Mouse (Mus musculus): ENCODE data around the gene Bbip1. TPM values are rescaled to one million over a fixed set of nuclear protein-coding genes. Genes with fewer than 3 reads are reported as not detected.
"Not testable (repeated sequence)": the region's sequence is repeated elsewhere in the genome, so short reads cannot be mapped to it uniquely, and the experiment has no call there.

The Bbip1 gene
- 80.4 and 81.9 TPM in 2 replicates for polyA plus RNA-seq (2016; fragmentation: Nextera tagmentation; extraction: Ambion mirVana)

DNA sequence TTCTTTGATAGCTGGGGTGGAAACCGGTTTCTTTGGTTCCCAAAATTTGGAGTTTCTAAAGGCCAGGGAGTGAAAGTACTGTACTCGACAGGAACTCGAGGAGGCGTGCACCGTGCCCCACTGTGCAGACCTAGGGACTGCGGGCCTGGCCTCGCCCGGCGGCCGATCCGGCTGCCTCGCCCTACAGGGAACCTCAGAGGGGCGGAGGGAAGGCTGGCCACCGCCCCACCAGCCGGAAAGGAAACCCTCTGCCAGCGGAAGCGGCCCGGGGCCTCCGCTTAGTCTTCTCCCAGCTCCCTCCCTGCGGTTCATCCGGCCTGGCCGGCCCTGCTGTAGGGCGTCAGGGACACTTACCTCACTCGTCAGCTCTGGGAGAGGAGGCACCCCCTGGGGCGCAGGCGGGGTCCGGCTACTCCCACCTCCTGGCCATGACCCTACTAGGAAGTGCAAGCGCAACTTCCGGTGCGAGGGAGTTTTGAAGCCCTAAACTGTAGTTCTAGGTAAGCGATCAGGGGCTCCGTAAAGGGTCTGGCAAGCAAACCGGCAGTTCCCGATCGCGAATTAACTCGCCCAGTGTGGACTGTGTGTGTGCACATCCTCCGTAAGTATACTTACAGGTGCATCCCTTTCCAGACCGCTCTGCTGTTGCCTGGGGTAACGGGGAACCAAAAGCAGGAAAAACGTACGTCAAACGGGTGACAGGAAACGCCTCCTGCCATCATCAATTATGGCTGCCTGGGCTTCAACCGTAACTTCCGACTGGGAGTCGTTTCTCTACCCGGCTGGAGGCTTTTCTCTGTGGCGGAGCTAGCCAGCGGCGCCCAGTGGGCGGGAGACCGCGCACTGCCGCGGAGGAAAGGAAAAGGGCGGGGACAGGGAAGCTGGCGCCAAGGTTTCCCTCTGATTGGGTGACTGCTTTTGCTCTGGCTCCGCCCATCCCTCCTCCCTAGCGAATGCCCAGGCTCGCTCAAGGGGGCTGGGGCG lies at the start of gene Bbip1, which contains the start of gene Shoc2:
Gene Bbip1 (minus strand): TSS at position 826 of the 984 bp plus-strand sequence.
Gene Shoc2 (plus strand): TSS at position 505 of the 984 bp plus-strand sequence.
- H3K36me3 ChIP-seq, result peaks cover 17% of the 10 kb centered on the region; the same call in 1 of the 2 replicates
- peak; percentile 96 for DNase-seq (ENCODE audit: low spot score)
- peaks cover 12% of the 10 kb centered on the region for H3K4me1 ChIP-seq
- H3K27ac ChIP-seq, result peak within 1 kb of the TSS; percentile 96
- under 1% methylated on average over 62 of the region's 62 CpGs for WGBS
- H3K4me3 ChIP-seq, result peak within 1 kb of the TSS; percentile 91
- H3K9me3 ChIP-seq (replicated peaks), result no peaks in the 10 kb centered on the region
- no peaks in the 10 kb centered on the region for H3K27me3 ChIP-seq (ENCODE audit: low read depth, poor library complexity, severe bottlenecking)

- no peak for DNase-seq (ENCODE audit: low spot score)
- Histone ChIP-seq H3K9me3 (replicated peaks) (no peaks in the 10 kb centered on the region), H3K36me3 (peaks cover 7% of the 10 kb centered on the region), H3K4me1 (peaks cover 6% of the 10 kb centered on the region; the same call in 1 of the 2 replicates), H3K27ac (no peak overlapping the region), H3K27me3 (ENCODE audit: low read depth, poor library complexity, severe bottlenecking) (no peaks in the 10 kb centered on the region), H3K4me3 (no peak overlapping the region)
- WGBS, result 89% methylated on average over 3 of the region's 3 CpGs
Observed at GRCm38 (mm10) chr19:53993860-53994259, 49.4 kb upstream of the Bbip1 start.

- H3K4me3 ChIP-seq, result no peak overlapping the region
- H3K4me1 ChIP-seq, result no peaks in the 10 kb centered on the region
- H3K27ac ChIP-seq, result no peak overlapping the region
- WGBS, result 90% methylated on average over 2 of the region's 2 CpGs
- no peaks in the 10 kb centered on the region for H3K27me3 ChIP-seq (ENCODE audit: low read depth, poor library complexity, severe bottlenecking)
- peaks cover 22% of the 10 kb centered on the region for H3K36me3 ChIP-seq
- H3K9me3 ChIP-seq (replicated peaks), result no peaks in the 10 kb centered on the region
- no peak for DNase-seq (ENCODE audit: low spot score)
Observed at GRCm38 (mm10) chr19:53990538-53990937, 46.1 kb upstream of the Bbip1 start.

- WGBS, result 93% methylated on average over 3 of the region's 3 CpGs
- DNase-seq (ENCODE audit: low spot score), result no peak
- Histone ChIP-seq H3K36me3 (peaks cover 20% of the 10 kb centered on the region), H3K27ac (no peak overlapping the region), H3K4me3 (no peak overlapping the region), H3K4me1 (peaks cover 4% of the 10 kb centered on the region; the same call in 1 of the 2 replicates), H3K9me3 (replicated peaks) (no peaks in the 10 kb centered on the region), H3K27me3 (ENCODE audit: low read depth, poor library complexity, severe bottlenecking) (no peaks in the 10 kb centered on the region)
Observed at GRCm38 (mm10) chr19:53984628-53985027, 40.2 kb upstream of the Bbip1 start.

- Histone ChIP-seq H3K27me3 (ENCODE audit: low read depth, poor library complexity, severe bottlenecking) (no peaks in the 10 kb centered on the region), H3K27ac (no peak overlapping the region), H3K4me1 (peaks cover 4% of the 10 kb centered on the region; the same call in 1 of the 2 replicates), H3K9me3 (replicated peaks) (no peaks in the 10 kb centered on the region), H3K36me3 (peaks cover 16% of the 10 kb centered on the region), H3K4me3 (no peak overlapping the region)
- 87% methylated on average over 1 of the region's 1 CpGs for WGBS
- DNase-seq (ENCODE audit: low spot score), result no peak
Observed at GRCm38 (mm10) chr19:53983336-53983735, 38.9 kb upstream of the Bbip1 start.

DNA sequence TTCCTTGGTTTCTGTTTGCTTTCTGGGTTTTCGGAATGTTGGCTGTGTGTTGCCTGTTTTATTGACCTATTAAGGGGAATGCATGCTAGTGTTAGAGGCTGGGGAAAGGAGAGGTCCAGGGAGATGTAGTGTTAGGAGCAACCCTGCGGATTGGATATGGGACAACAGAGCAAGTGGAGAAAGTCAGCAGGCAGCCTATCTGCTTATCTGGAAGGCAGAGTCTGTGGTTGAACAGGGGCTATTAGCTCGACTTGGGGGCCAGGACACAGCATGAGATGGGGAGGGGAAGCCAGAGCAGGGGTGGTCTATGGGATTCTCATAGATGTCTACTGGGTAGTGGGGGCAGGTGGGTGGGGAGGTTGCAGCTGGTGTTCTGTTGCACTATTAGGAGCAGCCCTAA lies 37.6 kb upstream of the Bbip1 start:
- 65% methylated on average over 3 of the region's 3 CpGs for WGBS
- Histone ChIP-seq H3K9me3 (replicated peaks) (no peaks in the 10 kb centered on the region), H3K27ac (no peak overlapping the region), H3K4me1 (peaks cover 4% of the 10 kb centered on the region; the same call in 1 of the 2 replicates), H3K36me3 (peaks cover 7% of the 10 kb centered on the region), H3K27me3 (ENCODE audit: low read depth, poor library complexity, severe bottlenecking) (no peaks in the 10 kb centered on the region), H3K4me3 (no peak overlapping the region)
- no peak for DNase-seq (ENCODE audit: low spot score)

DNA sequence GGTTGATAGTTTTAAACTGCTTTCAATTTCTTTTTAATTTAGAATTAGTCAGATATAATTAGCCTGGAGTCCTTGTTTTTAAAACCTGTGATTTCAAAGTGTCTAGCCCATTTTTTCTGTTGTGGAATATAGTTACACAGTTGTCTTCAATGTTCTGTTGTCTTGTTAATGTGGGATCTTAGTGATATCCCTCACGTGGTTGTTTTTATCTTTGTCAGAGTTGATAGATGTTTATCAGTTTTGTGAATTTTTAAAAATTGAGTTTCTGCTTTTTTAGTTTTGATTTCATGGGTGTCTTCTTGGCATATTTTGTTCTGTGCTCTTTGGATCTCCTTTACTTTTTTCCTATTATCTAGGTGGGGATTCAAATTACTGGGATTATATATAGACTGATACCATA lies 29.2 kb upstream of the Bbip1 start:
- Histone ChIP-seq H3K9me3 (replicated peaks) (no peaks in the 10 kb centered on the region), H3K27ac (no peak overlapping the region), H3K36me3 (peaks cover 9% of the 10 kb centered on the region), H3K4me3 (no peak overlapping the region), H3K27me3 (ENCODE audit: low read depth, poor library complexity, severe bottlenecking) (no peaks in the 10 kb centered on the region), H3K4me1 (no peaks in the 10 kb centered on the region)
- 86% methylated on average over 1 of the region's 1 CpGs for WGBS
- no peak for DNase-seq (ENCODE audit: low spot score)

DNA sequence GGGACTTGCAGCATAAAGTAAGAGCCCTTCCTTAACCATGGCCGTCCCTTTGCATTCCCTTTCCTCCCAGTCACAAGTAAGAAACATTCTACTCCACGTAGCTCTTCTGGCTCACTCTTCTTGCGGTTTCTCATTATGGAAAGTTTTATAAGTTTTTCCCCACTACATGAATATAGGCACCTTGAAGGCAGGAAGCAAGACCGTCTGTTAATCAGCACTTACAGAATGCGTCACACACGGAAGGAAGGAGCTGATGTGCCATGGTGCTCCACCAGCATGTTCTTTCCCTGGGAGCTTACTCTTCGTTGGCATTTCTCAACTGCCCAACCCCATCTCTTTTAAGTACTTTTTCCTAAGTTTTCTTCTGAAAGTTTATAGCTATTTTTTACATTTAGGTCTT lies 27.5 kb upstream of the Bbip1 start:
- Histone ChIP-seq H3K4me1 (no peaks in the 10 kb centered on the region), H3K9me3 (replicated peaks) (no peaks in the 10 kb centered on the region), H3K27me3 (ENCODE audit: low read depth, poor library complexity, severe bottlenecking) (no peaks in the 10 kb centered on the region), H3K4me3 (no peak overlapping the region), H3K27ac (no peak overlapping the region), H3K36me3 (peaks cover 6% of the 10 kb centered on the region)
- 84% methylated on average over 7 of the region's 7 CpGs for WGBS
- no peak for DNase-seq (ENCODE audit: low spot score)

GRCm38 (mm10) chr19:53969226-53969625 lies 24.8 kb upstream of the Bbip1 start:
- Histone ChIP-seq H3K4me1 (no peaks in the 10 kb centered on the region), H3K36me3 (no peaks in the 10 kb centered on the region), H3K9me3 (replicated peaks) (no peaks in the 10 kb centered on the region), H3K27me3 (ENCODE audit: low read depth, poor library complexity, severe bottlenecking) (no peaks in the 10 kb centered on the region), H3K4me3 (no peak overlapping the region), H3K27ac (no peak overlapping the region)
- WGBS, result 92% methylated on average over 3 of the region's 3 CpGs
- DNase-seq (ENCODE audit: low spot score), result no peak

GRCm38 (mm10) chr19:53964910-53965633 lies 20.6 kb upstream of the Bbip1 start:
- Histone ChIP-seq H3K4me3 (no peak overlapping the region), H3K4me1 (no peaks in the 10 kb centered on the region), H3K27ac (no peak overlapping the region), H3K27me3 (ENCODE audit: low read depth, poor library complexity, severe bottlenecking) (no peaks in the 10 kb centered on the region), H3K36me3 (no peaks in the 10 kb centered on the region), H3K9me3 (replicated peaks) (no peaks in the 10 kb centered on the region)
- WGBS, result 94% methylated on average over 10 of the region's 10 CpGs
- DNase-seq (ENCODE audit: low spot score), result no peak

DNA sequence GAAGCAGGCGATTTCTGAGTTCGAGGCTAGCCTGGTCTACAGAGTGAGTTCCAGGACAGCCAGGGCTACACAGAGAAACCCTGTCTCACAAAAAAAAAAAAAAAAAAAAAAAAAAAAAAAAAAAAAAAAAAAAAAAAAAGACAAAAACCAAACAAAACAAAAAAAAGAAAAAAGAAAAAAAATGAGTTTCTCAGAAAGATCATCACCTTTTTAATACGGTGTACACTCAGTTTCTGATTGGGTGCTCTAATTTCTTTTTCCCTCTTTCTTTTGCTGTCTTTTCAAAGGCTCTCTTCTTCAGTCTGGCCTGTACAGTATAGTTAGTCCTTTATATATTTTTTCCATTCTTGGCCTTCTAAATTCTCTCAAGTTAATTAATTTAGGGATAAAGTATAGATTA lies 19.9 kb upstream of the Bbip1 start:
- 100% methylated on average over 3 of the region's 3 CpGs for WGBS
- H3K27me3 ChIP-seq (ENCODE audit: low read depth, poor library complexity, severe bottlenecking); H3K27ac ChIP-seq; DNase-seq (ENCODE audit: low spot score); H3K9me3 ChIP-seq (replicated peaks); H3K4me1 ChIP-seq; H3K36me3 ChIP-seq; H3K4me3 ChIP-seq: not testable (repeated sequence)

GRCm38 (mm10) chr19:53962511-53962910 lies 18.1 kb upstream of the Bbip1 start:
- H3K36me3 ChIP-seq, result no peaks in the 10 kb centered on the region
- no peaks in the 10 kb centered on the region for H3K4me1 ChIP-seq
- H3K27ac ChIP-seq, result no peak overlapping the region
- H3K27me3 ChIP-seq (ENCODE audit: low read depth, poor library complexity, severe bottlenecking), result no peaks in the 10 kb centered on the region
- H3K4me3 ChIP-seq, result no peak overlapping the region
- no peaks in the 10 kb centered on the region for H3K9me3 ChIP-seq (replicated peaks)
- no peak for DNase-seq (ENCODE audit: low spot score)
- WGBS, result 93% methylated on average over 4 of the region's 4 CpGs

DNA sequence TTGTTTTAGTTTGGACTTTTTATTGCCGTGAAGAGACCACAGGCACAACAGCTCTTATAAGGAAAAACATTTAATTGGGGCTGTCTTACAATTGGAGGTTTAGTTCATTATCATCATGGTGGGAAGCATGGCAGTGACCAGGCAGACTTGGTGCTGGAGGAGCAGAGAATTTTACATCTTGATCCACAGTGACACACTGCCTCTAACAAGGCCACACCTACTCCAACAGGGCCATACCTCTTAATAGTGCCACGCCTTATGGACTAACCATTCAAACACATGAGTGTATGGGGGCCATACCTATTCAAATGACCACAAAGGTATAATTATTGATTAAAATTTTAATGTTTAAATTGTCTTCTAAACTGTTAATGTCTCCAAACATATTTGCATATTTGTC lies 13.1 kb upstream of the Bbip1 start:
- Histone ChIP-seq H3K4me3 (no peak overlapping the region), H3K4me1 (peaks cover 12% of the 10 kb centered on the region), H3K9me3 (replicated peaks) (no peaks in the 10 kb centered on the region), H3K27ac (no peak overlapping the region), H3K27me3 (ENCODE audit: low read depth, poor library complexity, severe bottlenecking) (no peaks in the 10 kb centered on the region), H3K36me3 (no peaks in the 10 kb centered on the region)
- 88% methylated on average over 2 of the region's 2 CpGs for WGBS
- DNase-seq (ENCODE audit: low spot score), result no peak

Data from limb, embryonic 10.5 days (tissue).